Mouse (Mus musculus) ES-E14 (cell line): ENCODE results near the gene Morn1. TPM values are rescaled to one million over a fixed set of nuclear protein-coding genes. Genes with fewer than 3 reads are reported as not detected.

ENCODE experiments used
- DNase-seq: peaks from one replicate; pipeline ENCODE4 v3.0.0-alpha.2; 2013; ENCODE audit warnings: low read depth, low spot score
- H3K27ac ChIP-seq: 2 replicates; pipeline ENCODE4 v1.5.1; 2012; ENCODE audit warnings: low read depth, mild to moderate bottlenecking, low read length, moderate library complexity, mixed read lengths; ENCODE audit not compliant: poor library complexity, insufficient read depth, severe bottlenecking
- H3K36me3 ChIP-seq: 2 replicates; pipeline ENCODE4 v1.6.1; 2012; ENCODE audit warnings: mild to moderate bottlenecking, low read length, moderate library complexity, mixed read lengths; ENCODE audit not compliant: control insufficient read depth, poor library complexity, insufficient read depth, severe bottlenecking
- H3K4me1 ChIP-seq, 2 experiments: fragments of 150-350 bp in 1 of 2; sonication (generic) in 1 of 2; 2 replicates each; pipeline ENCODE4 v1.6.1; 2012; ENCODE audit warnings: low read length in 2 of 2, mild to moderate bottlenecking in 1 of 2, mixed read lengths in 1 of 2; ENCODE audit not compliant: control insufficient read depth in 2 of 2, insufficient read depth in 2 of 2, poor library complexity in 1 of 2
- H3K4me3 ChIP-seq, 2 experiments: fragments of 150-350 bp in 1 of 2; sonication (generic) in 1 of 2; 2 replicates each; pipeline ENCODE4 v1.5.1; 2012; ENCODE audit warnings: low read length in 2 of 2, low read depth in 1 of 2, mild to moderate bottlenecking in 1 of 2, mixed read lengths in 1 of 2; ENCODE audit not compliant: insufficient read depth in 1 of 2, poor library complexity in 1 of 2, severe bottlenecking in 1 of 2
- H3K9ac ChIP-seq: 2 replicates; pipeline ENCODE4 v1.6.1; 2012; ENCODE audit warnings: low read depth, mild to moderate bottlenecking, low read length, mixed read lengths; ENCODE audit not compliant: poor library complexity, insufficient read depth, severe bottlenecking
- H3K9me3 ChIP-seq: fragments of 150-350 bp; sonication (generic); 2 replicates; pipeline ENCODE4 v1.6.1; 2012; ENCODE audit warnings: low read depth, mild to moderate bottlenecking, low read length; ENCODE audit not compliant: control insufficient read depth, insufficient read depth
- CHD2 ChIP-seq: IDR thresholded peaks from 2 replicates; pipeline ENCODE4 v1.6.1; 2014; ENCODE audit warnings: mild to moderate bottlenecking, low read depth, low read length, inconsistent platforms
- HCFC1 ChIP-seq: IDR thresholded peaks from 2 replicates; pipeline ENCODE4 v1.6.1; 2012; ENCODE audit warnings: low read length, inconsistent platforms, borderline replicate concordance; ENCODE audit not compliant: insufficient read depth
- MAFK ChIP-seq: IDR thresholded peaks from 2 replicates; pipeline ENCODE4 v1.6.1; 2014; ENCODE audit warnings: mild to moderate bottlenecking, low read depth, low read length, inconsistent platforms; ENCODE audit not compliant: insufficient read depth
- ZC3H11A ChIP-seq: IDR thresholded peaks from 2 replicates; pipeline ENCODE4 v1.6.1; 2012; ENCODE audit warnings: low read depth, mild to moderate bottlenecking, inconsistent platforms, low read length, borderline replicate concordance
- ZNF384 ChIP-seq: IDR thresholded peaks from 2 replicates; pipeline ENCODE4 v1.6.1; 2012; ENCODE audit warnings: low read depth, low read length, inconsistent platforms
- in situ Hi-C, 2 experiments: fragments of 600-800 bp; cut with MboI; formaldehyde crosslinking; loops; one replicate each; pipeline ENCODE4 v1.15.1; 2025; ENCODE audit warnings: low sequenced_read_pairs in 2 of 2, inconsistent platforms in 1 of 2; ENCODE audit not compliant: unreplicated experiment in 2 of 2
- total RNA-seq: library from RNA; depleted of rRNA; stranded (reverse); fragments of 300-350 nt; gene quantifications from 2 replicates; pipeline ENCODE4 v1.2.3, GENCODE M21; 2012

The Morn1 gene
- total RNA-seq, 1 experiment = 3.4 TPM

DNA sequence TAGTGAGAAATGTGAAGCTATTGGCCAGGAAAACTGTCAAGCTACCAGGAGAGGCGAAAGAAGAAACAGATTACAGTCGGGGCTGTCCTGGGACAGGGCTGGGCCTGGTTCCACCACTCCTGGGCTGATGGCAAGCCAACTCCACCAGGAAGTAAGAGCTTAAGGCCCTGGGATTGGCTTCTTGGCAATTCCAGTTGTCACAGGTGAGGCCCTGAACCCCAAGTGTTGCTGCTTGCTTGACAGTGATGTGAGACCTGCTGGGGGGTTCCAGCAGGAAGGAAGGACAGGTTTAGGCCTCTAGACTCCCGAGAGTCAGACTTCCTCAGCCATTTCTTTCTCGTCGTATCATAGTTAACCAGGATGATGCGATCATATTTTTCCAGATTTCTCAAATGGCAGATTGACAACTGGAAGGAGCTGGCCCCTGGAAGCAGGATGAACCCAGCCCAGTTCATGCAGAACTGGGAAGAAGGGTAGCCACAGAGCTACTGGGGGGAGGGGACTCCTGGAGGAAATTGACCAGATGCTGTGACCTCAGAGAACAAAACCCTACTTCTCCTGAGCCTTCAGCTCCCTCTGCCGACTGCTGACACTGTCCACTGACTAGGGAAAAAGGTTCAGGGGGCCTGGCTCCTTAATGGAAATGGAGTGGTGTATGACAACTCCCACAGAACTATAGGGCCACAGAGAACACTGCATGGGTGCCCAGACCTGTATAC is 7.2 kb downstream of the Morn1 start:
- Histone ChIP-seq H3K36me3 (peaks cover 2% of the 10 kb centered on the region; the same call in 1 of the 2 replicates), H3K4me3 (no peak overlapping the region), H3K27ac (no peak overlapping the region), H3K9me3 (no peaks in the 10 kb centered on the region), H3K4me1 (peaks cover 0 to 2% of the 10 kb centered on the region in 2 experiments; a peak in 3 of 4 replicates), H3K9ac (no peak overlapping the region)
- in situ Hi-C loops = loop anchor here (5.0 kb wide), 1 partner anchor 154 kb away; the partner anchor contains the start of gene Faap20 (in 2 of the 2)
- TF ChIP-seq ZC3H11A (no peak), MAFK (no peak), ZNF384 (no peak), CHD2 (no peak), HCFC1 (no peak)
- DNase-seq = no peak

DNA sequence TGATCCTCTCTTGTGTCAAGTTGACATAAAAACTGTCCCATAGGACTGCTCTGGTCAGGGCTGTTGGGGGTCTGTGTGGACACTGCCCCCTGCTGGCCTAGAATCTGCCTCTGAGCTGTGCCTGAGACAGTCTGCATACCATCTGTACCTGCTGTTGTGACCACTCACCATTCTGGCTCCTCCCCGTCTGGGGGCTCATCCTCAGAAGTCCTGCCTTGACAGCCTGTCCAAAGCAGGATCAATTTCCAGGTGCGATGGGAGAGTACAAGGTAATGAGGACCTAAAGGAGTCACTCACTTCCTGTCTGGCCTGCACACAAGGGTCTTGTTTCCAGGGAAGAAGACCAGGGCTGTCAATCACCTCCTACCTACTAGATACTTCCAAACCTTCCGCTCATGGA is 8.2 kb downstream of the Morn1 start:
- peaks cover 2% of the 10 kb centered on the region; the same call in 1 of the 2 replicates for H3K36me3 ChIP-seq
- TF ChIP-seq MAFK (no peak), ZC3H11A (no peak), ZNF384 (no peak), CHD2 (no peak), HCFC1 (no peak)
- DNase-seq = peak; percentile 51
- H3K27ac ChIP-seq = no peak overlapping the region
- peaks cover 0 to 2% of the 10 kb centered on the region in 2 experiments; a peak in 3 of 4 replicates for H3K4me1 ChIP-seq
- H3K9ac ChIP-seq = no peak overlapping the region
- no peak overlapping the region for H3K4me3 ChIP-seq
- in situ Hi-C loops = loop anchor here (5.0 kb wide), 1 partner anchor 153 kb away; the partner anchor contains the start of gene Faap20 (in 2 of the 2)
- no peaks in the 10 kb centered on the region for H3K9me3 ChIP-seq

DNA sequence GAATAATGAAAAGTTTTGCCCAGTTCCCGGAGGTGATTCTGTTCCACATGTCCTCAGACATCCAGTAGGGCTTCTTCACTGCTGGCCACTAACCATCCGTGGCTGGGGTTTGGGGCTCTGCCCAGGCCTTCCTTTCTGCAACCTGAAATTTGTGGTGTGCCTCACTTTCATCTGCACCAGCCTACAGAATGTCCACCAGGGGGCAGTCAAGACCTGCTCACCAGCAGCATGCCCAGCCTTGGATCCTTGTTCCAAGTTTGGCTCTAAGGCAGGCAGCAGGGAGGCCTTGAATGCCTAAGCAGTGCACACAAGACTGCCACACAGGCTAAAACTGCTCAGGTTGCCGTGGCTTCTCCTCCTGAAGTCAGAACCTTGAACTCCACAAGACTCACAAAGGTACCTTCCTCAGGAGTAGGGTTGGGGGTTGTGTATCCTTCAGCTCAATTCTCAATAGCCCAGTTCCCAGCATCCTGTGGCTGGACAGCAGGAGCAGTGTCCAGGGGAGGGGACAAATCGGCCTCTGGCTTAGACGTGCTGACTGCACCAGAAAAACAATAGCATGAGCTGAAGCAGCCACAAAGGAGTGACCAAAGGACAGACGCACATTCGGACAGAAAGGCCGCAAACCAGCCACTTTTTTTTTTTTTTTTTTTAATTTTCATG is 9.0 kb downstream of the Morn1 start:
- peak; percentile 78 for DNase-seq
- Histone ChIP-seq H3K36me3 (peaks cover 2% of the 10 kb centered on the region; the same call in 1 of the 2 replicates), H3K9me3 (no peaks in the 10 kb centered on the region), H3K4me3 (no peak overlapping the region), H3K4me1 (peaks cover 0 to 2% of the 10 kb centered on the region in 2 experiments; a peak in 3 of 4 replicates), H3K9ac (no peak overlapping the region), H3K27ac (no peak overlapping the region)
- in situ Hi-C loops = no loop called here
- TF ChIP-seq CHD2 (no peak), ZC3H11A (peak; percentile 100), ZNF384 (peak; percentile 6; the same call in 1 of the 2 replicates)

DNA sequence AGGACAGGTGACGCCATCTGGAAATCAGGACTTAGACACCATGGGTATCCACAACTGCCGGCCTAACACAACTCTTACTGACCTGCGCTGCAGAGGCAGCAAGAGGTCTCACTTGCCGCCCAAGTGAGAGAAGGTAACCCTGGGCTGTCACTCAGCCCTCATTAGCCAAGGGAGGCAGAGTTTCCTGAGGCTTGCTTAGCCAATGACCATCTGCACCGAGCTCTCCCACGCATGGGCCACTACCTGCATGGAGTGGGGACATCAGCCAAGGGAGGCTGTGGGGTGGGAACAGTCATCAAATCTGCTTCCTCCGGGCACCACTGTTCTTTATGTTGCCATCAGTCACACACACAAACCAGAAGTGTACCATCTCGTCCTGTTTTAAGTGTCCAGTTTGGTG is 9.6 kb downstream of the Morn1 start:
- Histone ChIP-seq H3K4me1 (peaks cover 0 to 2% of the 10 kb centered on the region in 2 experiments; a peak in 3 of 4 replicates), H3K9ac (no peak overlapping the region), H3K4me3 (no peak overlapping the region), H3K36me3 (peaks cover 2% of the 10 kb centered on the region; the same call in 1 of the 2 replicates), H3K27ac (no peak overlapping the region), H3K9me3 (no peaks in the 10 kb centered on the region)
- in situ Hi-C loops = no loop called here
- DNase-seq = no peak
- TF ChIP-seq ZNF384 = no peak
- TF ChIP-seq CHD2 = no peak
- TF ChIP-seq ZC3H11A = no peak
- no peak for TF ChIP-seq HCFC1
- no peak for TF ChIP-seq MAFK
